Mouse (Mus musculus): Measurements from ENCODE around the gene Gm10217.

Gm10217 gene

GRCm38 (mm10) chr8:9863951-9864350 is at the start of gene Gm10217:
Gene Gm10217, plus strand, starts transcription at chr8:9864251.
- ChIA-PET CTCF (interaction anchor here in 1 of 4 experiments (0.5 kb wide), 1 partner anchor 44 kb away, joined by 7 read pairs; no protein-coding TSS in a partner anchor), POLR2A (no interaction called here)

DNA sequence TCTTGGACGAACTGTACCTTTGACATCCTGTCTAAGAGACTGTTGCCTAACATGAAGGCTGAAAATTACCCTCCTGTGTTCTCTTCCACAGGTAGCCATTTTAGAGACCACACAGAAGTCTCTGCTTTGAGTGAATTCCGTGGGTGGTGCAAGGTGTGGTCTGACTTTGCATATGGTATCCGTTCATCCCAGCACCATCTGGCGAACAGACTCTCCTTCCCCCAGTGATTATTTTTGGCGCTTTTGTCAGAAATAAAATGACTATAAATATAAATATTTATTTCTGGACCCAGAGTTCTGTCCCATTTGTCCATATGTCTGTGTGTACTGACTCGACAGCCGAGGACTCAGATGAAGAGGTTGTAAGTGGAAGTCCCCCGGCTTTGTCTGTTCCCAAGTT is 39.3 kb upstream of the Gm10217 start:
- ChIA-PET POLR2A (no interaction called here), CTCF (no interaction called here)

DNA sequence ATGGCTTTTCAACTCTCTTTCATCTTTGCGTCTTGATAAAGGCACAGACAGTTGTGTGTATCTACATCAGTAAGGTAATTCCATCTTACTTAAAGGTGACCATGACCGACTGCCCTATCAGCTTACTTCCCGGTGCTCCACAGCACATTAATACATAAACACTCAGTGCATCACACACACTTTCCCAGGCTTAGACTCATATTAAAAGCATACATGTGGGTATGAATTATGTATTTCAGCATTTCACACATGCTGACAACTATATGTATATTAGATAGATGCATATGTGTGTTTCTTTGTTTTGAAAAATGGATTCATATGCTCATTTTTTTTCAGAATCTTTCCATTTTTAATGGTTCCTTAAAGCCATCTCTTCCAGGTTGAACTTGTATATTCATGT is 23.8 kb upstream of the Gm10217 start:
- ChIA-PET CTCF (no interaction called here), POLR2A (interaction anchor here in 1 of 4 experiments (0.8 kb wide), 1 partner anchor 15 kb away, joined by 3 read pairs; no protein-coding TSS in a partner anchor)

- ChIA-PET CTCF (no interaction called here), POLR2A (no interaction called here)
These were observed 4.8 kb upstream of the Gm10217 start for GRCm38 (mm10) chr8:9859286-9859685.

- POLR2A ChIA-PET, result no interaction called here
These were observed 3.4 kb upstream of the Gm10217 start for GRCm38 (mm10) chr8:9860539-9861203.

GRCm38 (mm10) chr8:9865150-9865549 is 1.1 kb downstream of the Gm10217 start:
- CTCF ChIA-PET, result no interaction called here
- POLR2A ChIA-PET, result no interaction called here

More at GRCm38 (mm10) chr8:9860539-9861203, 3.4 kb upstream of the Gm10217 start:
- CTCF ChIA-PET, result no interaction called here

DNA sequence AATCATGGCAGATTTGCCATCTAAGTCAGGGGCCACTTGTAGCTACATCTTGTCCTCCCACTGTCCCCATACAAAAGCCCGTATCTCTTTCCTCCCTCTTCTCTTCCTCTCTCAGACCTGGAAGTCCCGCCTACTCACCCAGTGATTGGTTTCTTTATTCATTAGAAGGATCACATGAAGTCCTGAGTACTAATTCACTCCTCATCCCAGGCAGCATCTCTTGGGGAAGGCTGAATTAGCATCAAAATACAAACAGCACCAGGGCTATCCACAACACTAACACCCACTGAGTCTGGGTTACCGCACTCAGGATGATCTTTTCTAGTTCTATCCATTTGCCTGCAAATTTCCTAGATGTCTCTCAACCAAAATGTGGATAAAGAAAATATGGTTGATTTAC is 4.0 kb downstream of the Gm10217 start:
- CTCF ChIA-PET, result no interaction called here
- POLR2A ChIA-PET, result interaction anchor here in 1 of 4 experiments (0.6 kb wide), 1 partner anchor 1384 kb away, joined by 3 read pairs; no protein-coding TSS in a partner anchor

- ChIA-PET CTCF (no interaction called here), POLR2A (no interaction called here)
These were observed 12.2 kb downstream of the Gm10217 start for GRCm38 (mm10) chr8:9876241-9876640.

DNA sequence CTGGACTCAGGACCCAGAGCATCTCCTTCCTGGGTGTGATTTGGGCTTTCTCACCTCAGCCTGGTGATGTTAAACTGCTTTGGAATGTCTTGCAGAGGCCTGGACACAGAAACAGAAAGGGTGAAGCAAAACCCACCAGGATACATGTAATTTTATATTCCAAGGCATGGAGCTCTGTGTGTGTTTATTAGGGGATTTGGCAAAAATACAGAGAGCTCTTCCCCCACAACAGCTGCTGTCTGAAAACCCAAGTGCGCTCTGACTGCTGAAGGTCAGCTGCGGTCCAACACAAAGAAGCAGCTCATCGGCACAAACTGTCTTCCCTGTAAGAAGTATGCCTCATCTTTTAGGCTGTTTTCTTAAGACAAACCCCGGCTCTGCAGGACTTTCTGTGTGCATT is 15.9 kb downstream of the Gm10217 start:
- CTCF ChIA-PET, result no interaction called here
- POLR2A ChIA-PET, result no interaction called here

- POLR2A ChIA-PET, result no interaction called here
These were observed 22.7 kb downstream of the Gm10217 start for GRCm38 (mm10) chr8:9886714-9887113.

GRCm38 (mm10) chr8:9899199-9899598 is 35.1 kb downstream of the Gm10217 start:
- ChIA-PET POLR2A (no interaction called here), CTCF (no interaction called here)

More at GRCm38 (mm10) chr8:9886714-9887113, 22.7 kb downstream of the Gm10217 start:
- CTCF ChIA-PET, result interaction anchor here in 2 of 4 experiments (0.6 to 0.7 kb wide), 3 partner anchors 128 to 1290 kb away, joined by 4 to 14 read pairs (median 12); no protein-coding TSS in a partner anchor

DNA sequence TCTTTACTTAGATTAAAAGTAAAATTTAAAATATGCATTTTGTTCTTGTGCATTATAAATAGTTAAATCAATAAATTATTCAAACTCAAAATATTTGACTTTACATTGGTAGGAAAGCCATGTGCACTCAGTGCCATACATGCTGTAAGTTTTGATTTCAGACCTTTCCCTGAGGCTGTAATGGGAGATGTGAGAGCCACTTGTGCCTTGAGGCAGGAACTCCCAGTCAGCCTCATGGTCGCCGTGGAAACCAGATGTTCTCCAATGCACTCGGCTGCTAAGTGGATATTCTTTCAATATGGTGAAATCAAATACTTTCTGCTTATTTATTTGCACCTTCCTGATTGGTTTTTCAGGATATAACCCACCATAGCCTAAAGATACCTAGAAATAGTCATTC is 35.6 kb downstream of the Gm10217 start:
- CTCF ChIA-PET, result no interaction called here
- POLR2A ChIA-PET, result no interaction called here

All from embryonic stem cell, embryonic (primary cell).